Mouse (Mus musculus): ENCODE data around the gene Cdc14b.

DNA sequence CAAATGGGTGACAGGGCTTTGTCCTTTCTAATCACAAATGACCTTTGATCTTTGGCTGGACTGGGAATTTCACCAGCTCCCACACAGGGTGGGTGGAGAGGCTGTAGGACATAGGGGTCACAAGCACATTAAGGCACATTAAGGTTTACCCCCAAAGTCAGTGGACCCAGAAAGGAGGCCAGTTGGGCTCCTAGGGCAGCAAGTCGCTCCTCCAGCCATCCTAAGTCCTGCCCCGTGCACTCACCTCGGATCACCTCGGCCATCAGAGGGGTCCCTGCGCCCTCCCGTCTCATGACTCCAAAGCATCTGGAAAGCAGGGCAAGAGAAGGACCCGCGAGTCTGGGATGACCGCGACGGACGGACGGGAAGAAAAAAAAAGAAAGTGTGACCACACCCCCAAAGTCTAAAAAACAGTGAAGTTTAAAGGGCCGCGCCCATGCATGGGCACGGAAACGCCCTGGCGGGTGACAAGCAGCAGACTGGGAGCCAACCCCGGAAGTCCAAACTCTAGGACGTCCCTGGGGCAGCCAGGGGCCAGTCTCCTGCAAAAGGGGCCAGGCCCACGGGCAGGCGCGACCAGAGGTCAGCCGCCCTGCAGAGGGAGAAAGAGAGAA lies 26.8 kb downstream of the Cdc14b start:
- TF ChIP-seq E2F4 (IDR thresholded peaks at IDR 0.05; ENCODE audit: insufficient read depth) (peak; percentile 32), POLR2A (IDR thresholded peaks at IDR 0.05; ENCODE audit: insufficient read length, low read depth) (no peak), SRF (IDR thresholded peaks at IDR 0.05; ENCODE audit: control insufficient read depth, insufficient read length, low read depth) (no peak)
